ENCODE assay signal across 14 mouse cellular contexts in genomic region chr9:21329041-21329440, GRCm38 (mm10). TPM values are rescaled to one million over a fixed set of nuclear protein-coding genes. Genes with fewer than 3 reads are reported as not detected.
DNase-seq lines count a peak whose midpoint lies in the region; TF ChIP-seq lines count a peak whose summit lies in the region.
"Had no signal": no experiment of that assay in that cellular context is flagged by ENCODE, and none has a peak within 500 bp of the region (broad histone marks: within the 10 kb centered on the region; RNA-seq: fewer than 3 reads in every experiment).

No protein-coding gene starts in this region.

- no peaks in the 10 kb centered on the region for H3K27me3 ChIP-seq in heart, adult 2 months (ENCODE audit: control insufficient read depth, insufficient read depth, low read length)
- H3K27me3 ChIP-seq: hindbrain, embryonic 13.5 days; limb, embryonic 13.5 days; neural tube, embryonic 12.5 days had no signal

- peak; percentile 55 to 64 for DNase-seq in adrenal gland, adult (ENCODE audit: inconsistent age in 2 of 2, low spot score in 1 of 2)
- DNase-seq in adrenal gland, adult 8-10 months: no peak
- DNase-seq in 416B (ENCODE audit: low read depth): peak; percentile 24
- DNase-seq in heart, adult 2 months: peak; percentile 52 to 81
- DNase-seq in lung, adult 18-20 months: peak; percentile 77 to 85
- DNase-seq in kidney, adult 9 months: no peak
- DNase-seq in c-Kit-positive CD71-positive TER-119-positive erythroid progenitor cells, embryonic 14.5 days (ENCODE audit: low spot score): no peak
- DNase-seq in right cerebral cortex, adult 18-20 months: no peak
- DNase-seq: embryo, embryonic 11 days; spleen, adult 18-20 months had no signal

- H3K36me3 ChIP-seq in heart, adult 2 months (ENCODE audit: control insufficient read depth, insufficient read depth, low read length): no peaks in the 10 kb centered on the region

- TF ChIP-seq POLR2A in heart, adult 2 months (IDR thresholded peaks at IDR 0.05; ENCODE audit: insufficient read depth, low read depth, low read length): no peak

- intact Hi-C loops in heart, adult 2 months (cut with DNase I): no loop called here

- TF ChIP-seq EP300 in heart, adult 2 months (IDR thresholded peaks at IDR 0.05; ENCODE audit: insufficient read depth, low read depth, low read length): 0 out of 2 replicates have a peak, but pooled peaks have one; percentile 48

- peak overlapping the region; percentile 38 for H3K27ac ChIP-seq in heart, adult 2 months
- H3K27ac ChIP-seq: hindbrain, embryonic 13.5 days; kidney, postnatal 0 days; limb, embryonic 13.5 days; neural tube, embryonic 12.5 days had no signal

- peaks cover 16% of the 10 kb centered on the region for H3K4me1 ChIP-seq in heart, adult 2 months (ENCODE audit: control insufficient read depth, insufficient read depth, low read length)

- no peak overlapping the region for H3K4me3 ChIP-seq in heart, adult 2 months
- H3K4me3 ChIP-seq: hindbrain, embryonic 13.5 days; limb, embryonic 13.5 days; neural tube, embryonic 12.5 days had no signal

- WGBS in heart, adult 2 months: 29% methylated on average over 3 of the region's 5 CpGs

- TF ChIP-seq CTCF in heart, adult 2 months (IDR thresholded peaks at IDR 0.05): no peak

- H3K79me2 ChIP-seq in heart, adult 2 months (replicated peaks; ENCODE audit: control insufficient read depth, insufficient read depth, low read length): peaks cover 7% of the 10 kb centered on the region

- no peak overlapping the region for H3K9ac ChIP-seq in heart, adult 2 months (ENCODE audit: low read depth, low read length)
- H3K9ac ChIP-seq: hindbrain, embryonic 13.5 days; limb, embryonic 13.5 days; neural tube, embryonic 12.5 days had no signal

RNA-seq across cellular contexts. Expression of gene Slc44a2, which starts 8.5 kb away (rescaled TPM):
- 100 to 1,000 TPM in 1 of 4 experiments, 10 to 100 TPM in 3; 39.0 to 103 (median 67.3) TPM for total RNA-seq in adrenal gland, adult 8-10 months (2022)
- total RNA-seq in heart, adult 2 months (2021): 10 to 100 TPM; 77.0 to 89.5 TPM
- polyA plus RNA-seq in heart, adult 2 months (2012; rRNA removed): 86.8 and 148 TPM in 2 replicates

RNA-seq across cellular contexts. Expression of gene Ap1m2, which starts 16.9 kb away (rescaled TPM):
- under 1 TPM in 1 of 4 experiments, not detected in 3; 0.23 TPM for total RNA-seq in adrenal gland, adult 8-10 months (2022)
- total RNA-seq in heart, adult 2 months (2021): not detected
- 1.0 TPM in 1 of 2 replicates, not detected in the other for polyA plus RNA-seq in heart, adult 2 months (2012; rRNA removed)

RNA-seq across cellular contexts. Expression of gene Cdkn2d, which starts 37.8 kb away (rescaled TPM):
- total RNA-seq in adrenal gland, adult 8-10 months (2022): 10 to 100 TPM; 11.9 to 24.1 (median 18.5) TPM
- 10 to 100 TPM; 11.3 to 15.0 TPM for total RNA-seq in heart, adult 2 months (2021)
- polyA plus RNA-seq in heart, adult 2 months (2012; rRNA removed): 25.0 and 32.9 TPM in 2 replicates

RNA-seq across cellular contexts. Expression of gene Ilf3, which starts 38.6 kb away (rescaled TPM):
- 10 to 100 TPM; 47.3 to 86.4 (median 66.0) TPM for total RNA-seq in adrenal gland, adult 8-10 months (2022)
- total RNA-seq in heart, adult 2 months (2021): 10 to 100 TPM; 27.7 to 29.0 TPM
- 22.6 and 29.0 TPM in 2 replicates for polyA plus RNA-seq in heart, adult 2 months (2012; rRNA removed)

RNA-seq across cellular contexts. Expression of gene Kri1, which starts 41.3 kb away (rescaled TPM):
- total RNA-seq in adrenal gland, adult 8-10 months (2022): 10 to 100 TPM; 33.0 to 52.0 (median 41.8) TPM
- 10 to 100 TPM; 16.3 to 16.8 TPM for total RNA-seq in heart, adult 2 months (2021)
- polyA plus RNA-seq in heart, adult 2 months (2012; rRNA removed): 10.5 and 12.8 TPM in 2 replicates

Comparison
In these comparisons a context has a peak if more than half of its experiments do, and no peak if none do; other contexts are left out.
1. DNase-seq: peak in adrenal gland, adult (2 of 2), 416B (single experiment), heart, adult 2 months (2 of 2) and lung, adult 18-20 months (2 of 2); none in adrenal gland, adult 8-10 months (single experiment), kidney, adult 9 months (single experiment), c-Kit-positive CD71-positive TER-119-positive erythroid progenitor cells, embryonic 14.5 days (single experiment) and right cerebral cortex, adult 18-20 months (single experiment).